Mouse (Mus musculus): ENCODE data around the gene Matn1. TPM values are rescaled to one million over a fixed set of nuclear protein-coding genes. Genes with fewer than 3 reads are reported as not detected.

The Matn1 gene
- polyA plus RNA-seq, 1 experiment from 2014 or later = 0.29 TPM

DNA sequence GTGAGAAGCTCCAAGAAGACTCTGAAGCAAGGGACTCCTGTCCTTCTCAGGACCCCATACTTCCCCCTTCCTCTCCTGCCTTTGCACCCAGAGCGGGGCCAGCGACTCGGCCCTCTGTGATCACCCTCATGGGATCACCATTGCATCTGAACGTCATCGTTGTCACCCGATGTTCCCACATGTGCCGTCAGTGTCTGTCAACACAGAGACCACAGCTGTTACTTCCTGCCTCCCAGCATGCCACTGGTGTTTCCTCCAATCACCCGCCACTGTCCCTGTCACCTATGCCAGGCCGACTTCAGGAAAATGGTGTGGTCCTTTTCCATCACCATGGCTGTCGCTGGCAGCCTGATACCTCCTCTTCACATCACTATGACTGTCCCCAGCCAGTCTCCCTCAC is 22.2 kb upstream of the Matn1 start:
- Histone ChIP-seq H3K4me1 (ENCODE audit: control insufficient read depth, insufficient read depth, low read length) (peaks cover 5% of the 10 kb centered on the region), H3K9me3 (replicated peaks; ENCODE audit: control insufficient read depth, low read length, poor library complexity, severe bottlenecking) (no peaks in the 10 kb centered on the region), H3K9ac (ENCODE audit: low read depth, low read length) (no peak overlapping the region), H3K27ac (ENCODE audit: low read length) (no peak overlapping the region), H3K27me3 (ENCODE audit: control insufficient read depth, insufficient read depth, low read depth, low read length) (no peaks in the 10 kb centered on the region), H3K4me2 (ENCODE audit: low read length) (no peak overlapping the region), H3K36me3 (ENCODE audit: control insufficient read depth, insufficient read depth, low read length) (no peaks in the 10 kb centered on the region), H3K4me3 (ENCODE audit: low read depth, low read length) (no peak overlapping the region)
- ATAC-seq = no peak
- WGBS = 83% methylated on average over 10 of the region's 10 CpGs

DNA sequence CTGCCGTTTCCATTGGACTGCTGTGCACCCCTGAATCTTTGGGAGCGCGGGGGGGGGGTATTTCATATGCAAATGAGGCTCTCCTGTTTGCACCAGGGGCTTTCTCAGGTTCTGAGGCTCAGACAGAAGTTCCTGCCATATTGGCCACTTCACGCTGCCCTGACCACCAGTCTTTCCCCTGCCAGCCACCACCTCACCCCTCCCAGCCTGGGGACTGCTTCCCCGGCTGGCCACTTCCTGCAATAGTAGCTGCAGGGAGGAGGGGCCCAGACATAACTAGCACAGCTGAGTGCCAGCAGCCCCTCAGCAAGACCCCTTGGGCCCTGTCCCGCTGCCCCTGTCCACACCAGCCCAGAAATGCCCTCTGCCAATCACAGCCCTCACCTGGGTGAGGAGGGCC is 17.9 kb upstream of the Matn1 start:
- no peaks in the 10 kb centered on the region for H3K36me3 ChIP-seq (ENCODE audit: control insufficient read depth, insufficient read depth, low read length)
- no peak for ATAC-seq
- 48% methylated on average over 6 of the region's 6 CpGs for WGBS
- H3K27ac ChIP-seq (ENCODE audit: low read length) = no peak overlapping the region
- H3K9me3 ChIP-seq (replicated peaks; ENCODE audit: control insufficient read depth, low read length, poor library complexity, severe bottlenecking) = no peaks in the 10 kb centered on the region
- H3K27me3 ChIP-seq (ENCODE audit: control insufficient read depth, insufficient read depth, low read depth, low read length) = no peaks in the 10 kb centered on the region
- no peak overlapping the region for H3K4me3 ChIP-seq (ENCODE audit: low read depth, low read length)
- no peaks in the 10 kb centered on the region for H3K4me1 ChIP-seq (ENCODE audit: control insufficient read depth, insufficient read depth, low read length)
- no peak overlapping the region for H3K4me2 ChIP-seq (ENCODE audit: low read length)
- H3K9ac ChIP-seq (ENCODE audit: low read depth, low read length) = no peak overlapping the region

DNA sequence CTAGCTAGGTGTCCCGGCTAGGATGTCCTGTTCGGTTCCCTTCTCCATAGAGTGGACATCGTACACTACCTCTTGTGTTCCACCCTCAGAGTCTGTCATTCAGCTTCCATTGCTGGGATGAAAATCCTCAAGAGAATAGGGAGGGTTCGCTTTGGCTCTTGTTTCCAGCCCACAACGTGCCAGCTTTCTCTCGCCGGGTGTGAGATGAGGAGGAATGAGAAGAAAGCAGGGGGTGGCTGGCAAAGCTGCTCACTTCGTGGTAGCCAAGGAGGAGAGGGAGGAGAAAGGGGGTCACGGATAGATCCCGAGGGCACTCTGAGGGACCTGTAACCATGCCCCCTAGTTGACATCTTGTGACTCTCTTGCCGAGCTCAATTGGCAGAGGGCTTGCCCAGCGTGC is 16.4 kb upstream of the Matn1 start:
- WGBS = 87% methylated on average over 12 of the region's 12 CpGs
- ATAC-seq = no peak

DNA sequence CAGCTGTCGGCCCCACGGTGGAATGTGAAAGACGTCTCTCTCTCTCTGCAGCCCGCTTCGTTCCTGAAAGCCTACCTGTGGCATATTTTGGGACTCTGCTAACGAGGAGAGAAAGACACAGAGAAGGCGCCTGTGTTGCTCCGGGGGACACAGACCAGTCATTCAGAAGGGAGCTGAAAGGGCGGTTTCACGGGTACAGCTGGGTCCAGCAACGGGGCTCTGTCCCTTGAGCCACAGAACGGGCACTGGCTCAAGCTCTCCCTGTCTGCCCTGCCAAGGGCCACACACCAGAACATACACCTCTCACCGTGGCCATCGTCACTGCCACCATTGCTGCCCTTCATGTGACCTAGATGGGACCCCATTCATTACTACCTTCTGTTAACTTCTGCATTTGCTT is 1.5 kb upstream of the Matn1 start:
- Histone ChIP-seq H3K4me3 (ENCODE audit: low read depth, low read length) (no peak overlapping the region), H3K27me3 (ENCODE audit: control insufficient read depth, insufficient read depth, low read depth, low read length) (no peaks in the 10 kb centered on the region), H3K4me2 (ENCODE audit: low read length) (no peak overlapping the region), H3K4me1 (ENCODE audit: control insufficient read depth, insufficient read depth, low read length) (no peaks in the 10 kb centered on the region), H3K9me3 (replicated peaks; ENCODE audit: control insufficient read depth, low read length, poor library complexity, severe bottlenecking) (no peaks in the 10 kb centered on the region), H3K36me3 (ENCODE audit: control insufficient read depth, insufficient read depth, low read length) (no peaks in the 10 kb centered on the region), H3K9ac (ENCODE audit: low read depth, low read length) (no peak overlapping the region), H3K27ac (ENCODE audit: low read length) (no peak overlapping the region)
- ATAC-seq = no peak
- 68% methylated on average over 14 of the region's 14 CpGs for WGBS

More for the DNA sequence above, 16.4 kb upstream of the Matn1 start:
- no peaks in the 10 kb centered on the region for H3K36me3 ChIP-seq (ENCODE audit: control insufficient read depth, insufficient read depth, low read length)
- no peak overlapping the region for H3K4me3 ChIP-seq (ENCODE audit: low read depth, low read length)
- H3K4me2 ChIP-seq (ENCODE audit: low read length) = no peak overlapping the region
- H3K27ac ChIP-seq (ENCODE audit: low read length) = no peak overlapping the region
- H3K9ac ChIP-seq (ENCODE audit: low read depth, low read length) = no peak overlapping the region
- no peaks in the 10 kb centered on the region for H3K4me1 ChIP-seq (ENCODE audit: control insufficient read depth, insufficient read depth, low read length)
- no peaks in the 10 kb centered on the region for H3K9me3 ChIP-seq (replicated peaks; ENCODE audit: control insufficient read depth, low read length, poor library complexity, severe bottlenecking)
- no peaks in the 10 kb centered on the region for H3K27me3 ChIP-seq (ENCODE audit: control insufficient read depth, insufficient read depth, low read depth, low read length)

DNA sequence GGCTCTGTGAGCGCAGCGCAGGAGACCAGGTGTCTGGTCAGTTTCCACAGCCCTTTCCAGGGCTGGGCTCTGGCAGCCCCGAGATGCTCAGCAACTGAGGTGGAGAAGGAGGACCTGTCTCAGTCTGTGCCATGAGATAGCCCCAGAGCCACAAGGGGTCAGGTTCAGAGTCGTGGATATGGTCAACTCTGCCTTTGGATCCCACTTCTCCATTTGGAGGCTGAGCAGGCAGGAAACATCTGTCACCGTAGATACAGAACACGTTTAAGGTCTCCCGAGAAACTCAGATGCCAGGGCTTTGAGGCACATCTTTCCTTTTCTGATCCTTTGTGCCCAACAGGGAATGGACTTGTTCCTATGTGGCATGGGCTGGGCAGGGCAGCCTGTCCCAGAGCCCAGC is 594 bp downstream of the Matn1 start:
- Histone ChIP-seq H3K4me3 (ENCODE audit: low read depth, low read length) (no peak overlapping the region), H3K36me3 (ENCODE audit: control insufficient read depth, insufficient read depth, low read length) (no peaks in the 10 kb centered on the region), H3K27me3 (ENCODE audit: control insufficient read depth, insufficient read depth, low read depth, low read length) (no peaks in the 10 kb centered on the region), H3K27ac (ENCODE audit: low read length) (no peak overlapping the region), H3K9ac (ENCODE audit: low read depth, low read length) (no peak overlapping the region), H3K9me3 (replicated peaks; ENCODE audit: control insufficient read depth, low read length, poor library complexity, severe bottlenecking) (no peaks in the 10 kb centered on the region), H3K4me2 (ENCODE audit: low read length) (no peak overlapping the region), H3K4me1 (ENCODE audit: control insufficient read depth, insufficient read depth, low read length) (no peaks in the 10 kb centered on the region)
- ATAC-seq = no peak
- WGBS = 84% methylated on average over 7 of the region's 7 CpGs

DNA sequence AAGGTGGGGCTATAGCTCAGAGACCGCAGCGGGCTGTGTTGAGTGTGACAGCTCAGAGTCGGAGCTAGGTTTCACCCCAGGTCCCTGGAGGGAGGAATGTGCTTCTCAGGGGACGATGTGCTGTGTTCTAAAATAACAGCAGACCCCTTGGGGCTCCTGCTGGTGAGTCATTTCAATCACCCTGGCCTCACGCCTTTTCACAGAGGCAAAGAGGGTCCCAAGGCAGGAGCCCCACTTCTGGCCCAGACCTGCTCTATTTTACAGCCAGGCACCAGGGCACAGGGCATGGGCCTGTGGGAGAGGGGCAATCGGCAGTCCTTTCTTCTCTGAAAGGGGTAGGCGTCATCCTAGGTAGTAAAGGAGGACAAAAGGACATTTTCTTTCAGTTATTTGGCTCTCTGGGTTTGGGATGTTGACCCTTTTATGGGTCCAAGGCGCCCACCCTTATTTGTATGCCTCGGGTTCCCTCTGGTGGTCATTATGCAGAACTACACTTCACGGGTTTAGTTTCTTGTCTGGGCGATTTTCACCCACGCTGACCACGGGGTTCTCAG is 3.0 kb downstream of the Matn1 start:
- 22% methylated on average over 13 of the region's 13 CpGs for WGBS
- ATAC-seq = no peak
- Histone ChIP-seq H3K4me3 (ENCODE audit: low read depth, low read length) (no peak overlapping the region), H3K4me2 (ENCODE audit: low read length) (no peak overlapping the region), H3K36me3 (ENCODE audit: control insufficient read depth, insufficient read depth, low read length) (no peaks in the 10 kb centered on the region), H3K27ac (ENCODE audit: low read length) (no peak overlapping the region), H3K27me3 (ENCODE audit: control insufficient read depth, insufficient read depth, low read depth, low read length) (no peaks in the 10 kb centered on the region), H3K9ac (ENCODE audit: low read depth, low read length) (no peak overlapping the region; the same call in 1 of the 2 replicates), H3K4me1 (ENCODE audit: control insufficient read depth, insufficient read depth, low read length) (no peaks in the 10 kb centered on the region), H3K9me3 (replicated peaks; ENCODE audit: control insufficient read depth, low read length, poor library complexity, severe bottlenecking) (no peaks in the 10 kb centered on the region)

DNA sequence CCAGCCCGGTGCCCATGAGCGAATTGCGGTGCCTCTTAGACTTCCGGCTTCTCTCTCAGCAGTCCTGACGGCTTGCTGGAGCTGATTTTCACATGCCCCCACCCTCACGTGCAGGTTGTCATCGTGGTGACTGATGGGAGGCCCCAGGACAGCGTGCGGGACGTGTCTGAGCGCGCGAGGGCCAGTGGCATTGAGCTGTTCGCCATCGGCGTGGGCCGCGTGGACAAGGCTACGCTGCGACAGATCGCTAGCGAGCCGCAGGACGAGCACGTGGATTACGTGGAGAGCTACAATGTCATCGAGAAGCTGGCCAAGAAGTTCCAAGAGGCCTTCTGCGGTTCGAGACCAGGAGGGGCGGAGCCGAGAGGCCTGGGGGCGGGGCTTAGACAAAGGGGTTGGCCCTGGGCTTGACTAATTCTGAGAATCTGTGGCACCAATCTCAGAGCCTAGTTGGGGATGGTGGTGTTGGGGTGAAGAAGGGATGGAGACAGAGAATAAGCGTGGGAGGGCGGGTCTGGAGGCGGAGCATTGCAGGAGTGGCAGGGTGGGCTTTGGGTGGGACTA is 5.7 kb downstream of the Matn1 start:
- Histone ChIP-seq H3K4me3 (ENCODE audit: low read depth, low read length) (no peak overlapping the region), H3K4me1 (ENCODE audit: control insufficient read depth, insufficient read depth, low read length) (no peaks in the 10 kb centered on the region), H3K9me3 (replicated peaks; ENCODE audit: control insufficient read depth, low read length, poor library complexity, severe bottlenecking) (no peaks in the 10 kb centered on the region), H3K27me3 (ENCODE audit: control insufficient read depth, insufficient read depth, low read depth, low read length) (no peaks in the 10 kb centered on the region), H3K27ac (ENCODE audit: low read length) (no peak overlapping the region), H3K36me3 (ENCODE audit: control insufficient read depth, insufficient read depth, low read length) (no peaks in the 10 kb centered on the region), H3K9ac (ENCODE audit: low read depth, low read length) (no peak overlapping the region), H3K4me2 (ENCODE audit: low read length) (no peak overlapping the region)
- ATAC-seq = no peak
- WGBS = 82% methylated on average over 35 of the region's 35 CpGs

GRCm38 (mm10) chr4:130952531-130952930 is 8.3 kb downstream of the Matn1 start:
- Histone ChIP-seq H3K9me3 (replicated peaks; ENCODE audit: control insufficient read depth, low read length, poor library complexity, severe bottlenecking) (no peaks in the 10 kb centered on the region), H3K4me2 (ENCODE audit: low read length) (no peak overlapping the region), H3K4me1 (ENCODE audit: control insufficient read depth, insufficient read depth, low read length) (no peaks in the 10 kb centered on the region), H3K27ac (ENCODE audit: low read length) (no peak overlapping the region), H3K9ac (ENCODE audit: low read depth, low read length) (no peak overlapping the region), H3K27me3 (ENCODE audit: control insufficient read depth, insufficient read depth, low read depth, low read length) (no peaks in the 10 kb centered on the region; the same call in 1 of the 2 replicates), H3K36me3 (ENCODE audit: control insufficient read depth, insufficient read depth, low read length) (no peaks in the 10 kb centered on the region), H3K4me3 (ENCODE audit: low read depth, low read length) (no peak overlapping the region)
- WGBS = 46% methylated on average over 17 of the region's 17 CpGs
- no peak for ATAC-seq

DNA sequence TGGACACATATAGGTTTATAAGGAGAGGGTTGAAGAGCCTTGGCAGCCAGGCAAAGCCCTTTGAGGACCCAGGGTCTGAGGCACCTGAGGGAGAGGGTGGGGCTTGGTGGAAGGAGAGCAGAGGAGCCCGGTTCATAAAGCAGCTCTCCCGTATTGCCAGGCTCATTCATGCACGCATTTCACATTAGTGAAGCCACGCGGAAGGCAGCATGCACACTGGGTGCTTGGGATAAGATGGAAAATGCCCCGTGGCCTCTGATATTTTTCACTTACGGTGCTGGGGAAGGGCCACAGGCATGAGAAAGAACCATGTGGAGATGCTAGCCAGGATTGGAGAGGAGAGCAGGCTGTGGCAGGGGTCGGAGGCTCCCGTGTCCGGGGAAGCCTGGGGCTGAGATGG is 13.0 kb downstream of the Matn1 start:
- 60% methylated on average over 10 of the region's 10 CpGs for WGBS
- H3K4me3 ChIP-seq (ENCODE audit: low read depth, low read length) = no peak overlapping the region
- no peak overlapping the region for H3K27ac ChIP-seq (ENCODE audit: low read length)
- no peak for ATAC-seq
- no peak overlapping the region for H3K9ac ChIP-seq (ENCODE audit: low read depth, low read length)
- H3K9me3 ChIP-seq (replicated peaks; ENCODE audit: control insufficient read depth, low read length, poor library complexity, severe bottlenecking) = no peaks in the 10 kb centered on the region
- H3K4me2 ChIP-seq (ENCODE audit: low read length) = no peak overlapping the region
- peaks cover 3% of the 10 kb centered on the region; the same call in 1 of the 2 replicates for H3K4me1 ChIP-seq (ENCODE audit: control insufficient read depth, insufficient read depth, low read length)
- no peaks in the 10 kb centered on the region for H3K36me3 ChIP-seq (ENCODE audit: control insufficient read depth, insufficient read depth, low read length)
- H3K27me3 ChIP-seq (ENCODE audit: control insufficient read depth, insufficient read depth, low read depth, low read length) = no peaks in the 10 kb centered on the region; the same call in 1 of the 2 replicates

Measured in midbrain, embryonic 16.5 days (tissue).